Mouse (Mus musculus): ENCODE data around the gene Chtop.

DNA sequence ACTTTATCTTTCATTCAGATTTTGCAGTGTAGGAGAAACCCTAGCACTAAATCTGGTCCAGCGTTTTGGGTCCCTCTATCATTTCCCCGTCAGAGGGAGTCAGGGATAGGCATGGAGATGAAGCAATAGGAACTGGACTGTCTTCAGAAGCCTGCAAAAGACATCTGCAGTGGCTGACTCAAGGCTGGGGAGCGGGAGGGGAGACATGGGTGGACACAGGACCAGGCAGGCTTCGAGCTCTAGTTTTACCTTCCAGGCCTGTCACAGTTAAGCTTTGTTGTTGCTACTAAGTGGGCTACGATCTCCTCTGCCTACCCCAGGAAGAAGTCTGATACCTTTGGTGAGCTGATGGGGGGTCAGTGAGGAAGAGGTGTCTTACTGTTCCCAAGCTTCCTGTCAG is 3.0 kb upstream of the Chtop start:
- TF ChIP-seq GATA1 (IDR thresholded peaks at IDR 0.05; ENCODE audit: low read length) (no peak), TAL1 (IDR thresholded peaks at IDR 0.05; ENCODE audit: low read length) (no peak)
